In the genomic region with DNA sequence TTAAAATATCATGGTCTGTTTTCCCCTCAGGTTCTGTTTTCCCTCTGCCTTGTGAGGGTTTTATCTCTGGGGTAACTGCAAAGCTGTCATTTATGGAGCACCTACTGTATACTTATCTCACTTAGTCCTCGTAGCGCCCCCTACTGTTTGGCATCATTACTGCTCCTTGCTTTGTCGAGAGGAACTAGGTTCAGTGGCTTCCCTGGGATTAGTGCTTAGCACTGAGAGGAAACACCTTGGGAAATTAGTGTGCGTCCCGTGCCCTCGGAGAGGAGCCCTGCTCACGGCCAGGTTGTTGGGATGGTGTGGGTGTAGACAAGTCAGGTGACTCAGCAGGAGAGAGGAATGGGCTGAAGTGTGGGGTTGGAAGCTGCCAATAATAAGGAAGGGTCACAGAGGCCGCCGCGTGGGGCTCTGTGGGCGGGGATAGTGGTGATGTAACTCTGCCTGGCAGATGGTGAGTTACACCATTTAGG, we compare ENCODE assay signal across 8 mouse cellular contexts. TPM values are rescaled to one million over a fixed set of nuclear protein-coding genes. Genes with fewer than 3 reads are reported as not detected.
DNase-seq lines count a peak whose midpoint lies in the region; ATAC-seq and TF ChIP-seq lines count a peak whose summit lies in the region.

No protein-coding gene starts in this region.

- no peak overlapping the region for H3K9ac ChIP-seq in kidney, postnatal 0 days (ENCODE audit: low read depth, low read length)

- H3K4me1 ChIP-seq in kidney, postnatal 0 days (replicated peaks; ENCODE audit: insufficient read depth, low read length) = peaks cover 29% of the 10 kb centered on the region

- H3K36me3 ChIP-seq in kidney, postnatal 0 days (ENCODE audit: insufficient read depth, low read length) = no peaks in the 10 kb centered on the region

- peak; percentile 71 for TF ChIP-seq CTCF in kidney, postnatal 0 days (IDR thresholded peaks at IDR 0.05; ENCODE audit: low read depth)

- H3K9me3 ChIP-seq in kidney, postnatal 0 days (replicated peaks; ENCODE audit: low read length) = no peaks in the 10 kb centered on the region

- no peak overlapping the region for H3K4me3 ChIP-seq in kidney, postnatal 0 days (replicated peaks; ENCODE audit: low read depth, low read length)

- 0 out of 2 replicates have a peak overlapping the region, but pooled peaks have one; percentile 19 for H3K27ac ChIP-seq in kidney, postnatal 0 days

- peak; percentile 65 for DNase-seq in layer of hippocampus, adult 11-12 months (ENCODE audit: low spot score)
- no peak for DNase-seq in layer of hippocampus, adult 18-20 months (ENCODE audit: low spot score in 2 of 2)
- peak; percentile 67 for DNase-seq in MN1 (ENCODE audit: low spot score)
- DNase-seq in kidney, postnatal 0 days (ENCODE audit: low spot score) = no peak
- peak; percentile 55 for DNase-seq in mesoderm, embryonic 11.5 days (ENCODE audit: low read depth, low spot score)
- no peak for DNase-seq in right cerebral cortex, postnatal 36 days (ENCODE audit: low spot score in 2 of 2)
- no peak for DNase-seq in ovary, adult 18-20 months (ENCODE audit: low spot score)

- no peaks in the 10 kb centered on the region for H3K27me3 ChIP-seq in kidney, postnatal 0 days (ENCODE audit: insufficient read depth, low read length)

- no peak overlapping the region for H3K4me2 ChIP-seq in kidney, postnatal 0 days (ENCODE audit: low read length)

- ATAC-seq in erythroblast, adult 5-6 weeks (replicated peaks; ENCODE audit: low FRiP score, poor library complexity, severe bottlenecking) = peak; percentile 51; the same call in 1 of the 2 replicates
- peak; percentile 31; the same call in 1 of the 2 replicates for ATAC-seq in kidney, postnatal 0 days (replicated peaks; ENCODE audit: low FRiP score, low read depth)

- WGBS in kidney, postnatal 0 days = 23% methylated on average over 11 of the region's 11 CpGs

RNA-seq across cellular contexts. Expression of a gene that starts 54.9 kb away (rescaled TPM):
- 100 to 1,000 TPM; 228 to 237 TPM for total RNA-seq in layer of hippocampus, adult 18-20 months (2021)
- 5.0 and 36.9 TPM in 2 replicates for total RNA-seq in erythroblast, adult 5-6 weeks (2015; ENCODE audit: low replicate concordance)
- total RNA-seq in erythroblast, adult 5-6 weeks (2017; ENCODE audit: low replicate concordance) = 3.0 and 6.7 TPM in 2 replicates
- polyA plus RNA-seq in kidney, postnatal 0 days (2015; fragmentation: Nextera tagmentation; extraction: Ambion mirVana) = 11.6 and 13.0 TPM in 2 replicates

Comparison
In these comparisons a context has a peak if more than half of its experiments do, and no peak if none do; other contexts are left out.
1. DNase-seq: peak in layer of hippocampus, adult 11-12 months (single experiment), MN1 (single experiment) and mesoderm, embryonic 11.5 days (single experiment); none in layer of hippocampus, adult 18-20 months (0 of 2), kidney, postnatal 0 days (single experiment), right cerebral cortex, postnatal 36 days (0 of 2) and ovary, adult 18-20 months (single experiment).
2. RNA of a gene that starts 54.9 kb away (total RNA-seq): 228 to 237 TPM in layer of hippocampus, adult 18-20 months; 3.0 to 36.9 TPM in erythroblast, adult 5-6 weeks; every median in the first group is over 4 times any median in the second.